In the genomic region with DNA sequence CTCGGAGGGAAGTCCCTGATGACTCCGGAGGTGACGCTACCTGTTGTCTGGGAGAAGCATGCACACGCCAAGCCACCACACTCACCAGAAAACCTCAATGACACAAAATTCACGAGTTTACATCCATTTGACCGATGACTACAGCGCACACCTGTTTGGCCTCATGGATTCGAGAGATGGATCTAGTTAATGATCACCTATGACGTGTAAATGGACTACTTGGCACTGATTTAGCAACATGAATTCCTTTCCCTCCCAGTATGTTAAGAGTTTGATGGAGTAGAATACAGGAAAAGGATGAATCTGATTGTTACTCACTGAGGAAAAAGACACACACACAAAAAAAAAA, we compare ENCODE assay signal across 7 mouse cellular contexts.
DNase-seq lines count a peak whose midpoint lies in the region; ATAC-seq lines count a peak whose summit lies in the region.

No protein-coding gene starts in this region.

- peak overlapping the region; percentile 94 for H3K4me3 ChIP-seq in megakaryocyte, embryonic 14.5 days (replicated peaks)
- peak overlapping the region; percentile 45 for H3K4me3 ChIP-seq in forebrain, embryonic 14.5 days (ENCODE audit: low read depth, low read length)
- peak overlapping the region; percentile 51 for H3K4me3 ChIP-seq in limb, embryonic 15.5 days
- peak overlapping the region; percentile 67 for H3K4me3 ChIP-seq in stomach, embryonic 16.5 days (replicated peaks; ENCODE audit: low read length)

- peaks cover 37% of the 10 kb centered on the region for H3K4me1 ChIP-seq in megakaryocyte, embryonic 14.5 days
- peaks cover 3% of the 10 kb centered on the region; the same call in 1 of the 2 replicates for H3K4me1 ChIP-seq in forebrain, embryonic 14.5 days (ENCODE audit: control insufficient read depth, insufficient read depth, low read length)
- peaks cover 8% of the 10 kb centered on the region; the same call in 1 of the 2 replicates for H3K4me1 ChIP-seq in limb, embryonic 15.5 days
- H3K4me1 ChIP-seq in stomach, embryonic 16.5 days (ENCODE audit: control insufficient read depth, insufficient read depth, low read length): peaks cover 11% of the 10 kb centered on the region; the same call in 1 of the 2 replicates

- H3K9me3 ChIP-seq in megakaryocyte, embryonic 14.5 days: 0 out of 2 replicates have a peak, but pooled peaks cover 2% of the 10 kb centered on the region
- H3K9me3 ChIP-seq in forebrain, embryonic 14.5 days (replicated peaks; ENCODE audit: control insufficient read depth, low read length): 0 out of 2 replicates have a peak, but pooled peaks cover 3% of the 10 kb centered on the region
- no peaks in the 10 kb centered on the region for H3K9me3 ChIP-seq in limb, embryonic 15.5 days
- no peaks in the 10 kb centered on the region for H3K9me3 ChIP-seq in stomach, embryonic 16.5 days (replicated peaks; ENCODE audit: control insufficient read depth, low read length)

- H3K27ac ChIP-seq in forebrain, embryonic 14.5 days (ENCODE audit: low read depth, low read length): no peak overlapping the region
- peak overlapping the region; percentile 77; the same call in 1 of the 2 replicates for H3K27ac ChIP-seq in limb, embryonic 15.5 days
- peak overlapping the region; percentile 87 for H3K27ac ChIP-seq in stomach, embryonic 16.5 days (ENCODE audit: low read length)

- no peaks in the 10 kb centered on the region for H3K27me3 ChIP-seq in megakaryocyte, embryonic 14.5 days (replicated peaks)
- H3K27me3 ChIP-seq in forebrain, embryonic 14.5 days (replicated peaks; ENCODE audit: control insufficient read depth, insufficient read depth, low read length): no peaks in the 10 kb centered on the region
- H3K27me3 ChIP-seq in limb, embryonic 15.5 days: no peaks in the 10 kb centered on the region
- H3K27me3 ChIP-seq in stomach, embryonic 16.5 days (ENCODE audit: control insufficient read depth, insufficient read depth, low read length): no peaks in the 10 kb centered on the region

- peak overlapping the region; percentile 62 for H3K4me2 ChIP-seq in forebrain, embryonic 14.5 days (ENCODE audit: low read length)
- peak overlapping the region; percentile 75 for H3K4me2 ChIP-seq in limb, embryonic 15.5 days
- peak overlapping the region; percentile 61 for H3K4me2 ChIP-seq in stomach, embryonic 16.5 days (ENCODE audit: low read depth, low read length)

- peak overlapping the region; percentile 64 for H3K9ac ChIP-seq in forebrain, embryonic 14.5 days (ENCODE audit: low read length)
- H3K9ac ChIP-seq in limb, embryonic 15.5 days: 0 out of 2 replicates have a peak overlapping the region, but pooled peaks have one; percentile 29
- H3K9ac ChIP-seq in stomach, embryonic 16.5 days (ENCODE audit: low read length): peak overlapping the region; percentile 75

- DNase-seq in forebrain, embryonic 14.5 days (ENCODE audit: low spot score): no peak
- DNase-seq in frontal cortex, adult 2 months (ENCODE audit: extremely low spot score in 1 of 2, low spot score in 1 of 2): no peak
- DNase-seq in cerebellum, postnatal 36 days: no peak

- 8% methylated on average over 9 of the region's 9 CpGs for WGBS in forebrain, embryonic 14.5 days
- WGBS in limb, embryonic 15.5 days: 6% methylated on average over 9 of the region's 9 CpGs
- WGBS in stomach, embryonic 16.5 days: 1% methylated on average over 9 of the region's 9 CpGs

- H3K36me3 ChIP-seq in megakaryocyte, embryonic 14.5 days (replicated peaks; ENCODE audit: low read length): peaks cover 19% of the 10 kb centered on the region
- H3K36me3 ChIP-seq in forebrain, embryonic 14.5 days (ENCODE audit: control insufficient read depth, insufficient read depth, low read length): no peaks in the 10 kb centered on the region
- H3K36me3 ChIP-seq in limb, embryonic 15.5 days: no peaks in the 10 kb centered on the region
- H3K36me3 ChIP-seq in stomach, embryonic 16.5 days (ENCODE audit: control insufficient read depth, insufficient read depth, low read length): no peaks in the 10 kb centered on the region

- no peak for ATAC-seq in megakaryocyte, adult 5-6 weeks (ENCODE audit: poor library complexity, severe bottlenecking)
- ATAC-seq in forebrain, embryonic 14.5 days: no peak
- no peak for ATAC-seq in limb, embryonic 15.5 days (ENCODE audit: insufficient number of reproducible peaks, low FRiP score, low TSS enrichment, low read depth)
- ATAC-seq in stomach, embryonic 16.5 days (ENCODE audit: insufficient read depth, low FRiP score): peak; percentile 2; the same call in 1 of the 2 replicates
